Mouse (Mus musculus) right cerebral cortex, postnatal 25 days (tissue): ENCODE data around the gene Pakap.

Experiments
- DNase-seq: peaks from one replicate; pipeline ENCODE4 v3.0.0; 2022

Gene Pakap

GRCm38 (mm10) chr4:57680186-57680585 lies 112.2 kb downstream of the Pakap start:
- DNase-seq, result no peak

GRCm38 (mm10) chr4:57681511-57681910 lies 113.5 kb downstream of the Pakap start:
- DNase-seq, result no peak

- DNase-seq, result no peak
Measured at GRCm38 (mm10) chr4:57682341-57682740, 114.4 kb downstream of the Pakap start.

GRCm38 (mm10) chr4:57682944-57683343 lies 115.0 kb downstream of the Pakap start:
- no peak for DNase-seq

GRCm38 (mm10) chr4:57684676-57685215 lies 116.8 kb downstream of the Pakap start:
- DNase-seq, result no peak

GRCm38 (mm10) chr4:57686736-57687135 lies 118.8 kb downstream of the Pakap start:
- DNase-seq, result no peak

- DNase-seq, result no peak
Measured at GRCm38 (mm10) chr4:57687583-57687982, 119.6 kb downstream of the Pakap start.

GRCm38 (mm10) chr4:57688131-57688530 lies 120.2 kb downstream of the Pakap start:
- DNase-seq, result no peak

GRCm38 (mm10) chr4:57690001-57690400 lies 122.0 kb downstream of the Pakap start:
- no peak for DNase-seq

- no peak for DNase-seq
Measured at GRCm38 (mm10) chr4:57690805-57691204, 122.8 kb downstream of the Pakap start.

GRCm38 (mm10) chr4:57694356-57695136 lies 126.6 kb downstream of the Pakap start:
- DNase-seq, result no peak

GRCm38 (mm10) chr4:57696955-57697354 lies 129.0 kb downstream of the Pakap start:
- no peak for DNase-seq

GRCm38 (mm10) chr4:57697918-57698611 lies 130.1 kb downstream of the Pakap start:
- no peak for DNase-seq

- no peak for DNase-seq
Measured at GRCm38 (mm10) chr4:57701576-57701975, 133.6 kb downstream of the Pakap start.

GRCm38 (mm10) chr4:57703574-57704470 lies 135.8 kb downstream of the Pakap start:
- DNase-seq, result no peak

GRCm38 (mm10) chr4:57704575-57704974 lies 136.6 kb downstream of the Pakap start:
- DNase-seq, result no peak

GRCm38 (mm10) chr4:57715849-57716248 lies 147.9 kb downstream of the Pakap start:
- no peak for DNase-seq

GRCm38 (mm10) chr4:57716735-57717134 lies 148.8 kb downstream of the Pakap start:
- no peak for DNase-seq

- no peak for DNase-seq
Measured at GRCm38 (mm10) chr4:57717354-57717753, 149.4 kb downstream of the Pakap start, which contains the start of gene Akap2. TSS of gene Akap2 (plus strand) at chr4:57717657.

GRCm38 (mm10) chr4:57719370-57719769 lies 151.4 kb downstream of the Pakap start:
- no peak for DNase-seq

GRCm38 (mm10) chr4:57720869-57721361 lies 152.9 kb downstream of the Pakap start:
- no peak for DNase-seq

- DNase-seq, result no peak
Measured at GRCm38 (mm10) chr4:57722296-57722695, 154.3 kb downstream of the Pakap start.

GRCm38 (mm10) chr4:57723659-57724058 lies 155.7 kb downstream of the Pakap start:
- DNase-seq, result no peak
